Mouse (Mus musculus): ENCODE data around the gene Phc2.

DNA sequence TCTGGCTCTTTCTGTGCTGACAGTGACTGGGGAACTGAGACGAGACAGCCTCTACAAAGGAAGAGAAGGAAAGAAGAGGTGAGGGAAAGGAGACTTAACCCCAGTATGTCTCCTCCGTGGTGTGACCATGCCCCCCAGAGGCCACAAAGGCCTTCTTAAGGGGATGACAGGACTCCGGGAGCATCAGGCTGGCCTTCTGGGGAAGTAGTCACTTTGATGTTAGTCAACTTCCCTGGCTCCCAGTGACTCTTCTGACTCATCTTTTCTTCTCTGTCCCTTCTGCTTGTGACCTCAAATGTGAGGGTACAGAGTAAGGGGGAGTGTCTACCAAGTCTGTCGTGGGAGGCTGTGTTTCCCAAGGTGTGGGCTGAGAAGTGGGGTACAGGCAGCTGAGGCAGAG is 52.9 kb downstream of the Phc2 start:
- no peak for TF ChIP-seq CTCF (IDR thresholded peaks at IDR 0.05)
- no peak for TF ChIP-seq EP300 (IDR thresholded peaks at IDR 0.05; ENCODE audit: insufficient read depth, low read depth, low read length)
